8 mouse cellular contexts compared by ENCODE assay signal in genomic region chr2:164910360-164911061, GRCm38 (mm10). TPM values are rescaled to one million over a fixed set of nuclear protein-coding genes. Genes with fewer than 3 reads are reported as not detected.
DNase-seq lines count a peak whose midpoint lies in the region; ATAC-seq lines count a peak whose summit lies in the region.

No protein-coding gene starts in this region.

- peak overlapping the region; percentile 100 for H3K27ac ChIP-seq in hindbrain, embryonic 15.5 days (replicated peaks)
- H3K27ac ChIP-seq in midbrain, embryonic 13.5 days, result peak overlapping the region; percentile 99

- DNase-seq in adrenal gland, postnatal 36 days, result peak; percentile 37 to 51
- DNase-seq in adrenal gland, adult 2 months, result no peak
- DNase-seq in right cerebral cortex, postnatal 4 days, result peak; percentile 32
- DNase-seq in right cerebral cortex, postnatal 25 days, result no peak
- no peak for DNase-seq in thymus, postnatal 4 days
- DNase-seq in adrenal gland, adult (ENCODE audit: inconsistent age in 2 of 2, low spot score in 1 of 2), result no peak

- H3K4me2 ChIP-seq in hindbrain, embryonic 15.5 days, result peak overlapping the region; percentile 93
- H3K4me2 ChIP-seq in midbrain, embryonic 13.5 days (replicated peaks), result peak overlapping the region; percentile 88

- no peaks in the 10 kb centered on the region for H3K27me3 ChIP-seq in hindbrain, embryonic 15.5 days
- H3K27me3 ChIP-seq in midbrain, embryonic 13.5 days, result no peaks in the 10 kb centered on the region

- ATAC-seq in hindbrain, embryonic 15.5 days (ENCODE audit: low FRiP score, low read depth), result no peak; the same call in 1 of the 2 replicates
- peak; percentile 13 for ATAC-seq in midbrain, embryonic 13.5 days

- H3K36me3 ChIP-seq in hindbrain, embryonic 15.5 days, result peaks cover 36% of the 10 kb centered on the region
- H3K36me3 ChIP-seq in midbrain, embryonic 13.5 days, result peaks cover 44% of the 10 kb centered on the region

- H3K4me3 ChIP-seq in hindbrain, embryonic 15.5 days, result peak overlapping the region; percentile 91
- peak overlapping the region; percentile 87 for H3K4me3 ChIP-seq in midbrain, embryonic 13.5 days (replicated peaks)

- H3K9ac ChIP-seq in hindbrain, embryonic 15.5 days, result peak overlapping the region; percentile 91
- peak overlapping the region; percentile 88 for H3K9ac ChIP-seq in midbrain, embryonic 13.5 days (replicated peaks)

- no peaks in the 10 kb centered on the region for H3K9me3 ChIP-seq in hindbrain, embryonic 15.5 days
- H3K9me3 ChIP-seq in midbrain, embryonic 13.5 days, result peaks cover 11% of the 10 kb centered on the region

- peaks cover 24% of the 10 kb centered on the region for H3K4me1 ChIP-seq in hindbrain, embryonic 15.5 days (replicated peaks)
- peaks cover 28% of the 10 kb centered on the region for H3K4me1 ChIP-seq in midbrain, embryonic 13.5 days (replicated peaks)

- WGBS in hindbrain, embryonic 15.5 days, result 6% methylated on average over 37 of the region's 37 CpGs
- 6% methylated on average over 37 of the region's 37 CpGs for WGBS in midbrain, embryonic 13.5 days

RNA-seq across cellular contexts. Expression of gene Zfp335, which starts 1.0 kb away (rescaled TPM):
- total RNA-seq in adrenal gland, postnatal 36 days (2021), result 10 to 100 TPM; 14.8 to 18.3 TPM
- total RNA-seq in adrenal gland, adult 2 months (2021), result 10 to 100 TPM; 16.7 to 21.9 TPM
- 37.4 TPM in 2 replicates for polyA plus RNA-seq in adrenal gland, adult 2 months (2012; rRNA removed)
- 13.7 and 18.3 TPM in 2 replicates for polyA plus RNA-seq in hindbrain, embryonic 15.5 days (2015; fragmentation: Nextera tagmentation; extraction: Ambion mirVana)
- polyA plus RNA-seq in midbrain, embryonic 13.5 days (2015; fragmentation: Nextera tagmentation; extraction: Ambion mirVana), result 13.5 and 15.1 TPM in 2 replicates

RNA-seq across cellular contexts. Expression of gene Mmp9, which starts 30.1 kb away (rescaled TPM):
- total RNA-seq in adrenal gland, postnatal 36 days (2021), result under 1 TPM; 0.56 to 0.60 TPM
- 1 to 10 TPM; 1.4 to 2.1 TPM for total RNA-seq in adrenal gland, adult 2 months (2021)
- 1.6 and 3.4 TPM in 2 replicates for polyA plus RNA-seq in adrenal gland, adult 2 months (2012; rRNA removed)
- polyA plus RNA-seq in hindbrain, embryonic 15.5 days (2015; fragmentation: Nextera tagmentation; extraction: Ambion mirVana), result 27.0 and 37.2 TPM in 2 replicates
- 17.2 and 19.5 TPM in 2 replicates for polyA plus RNA-seq in midbrain, embryonic 13.5 days (2015; fragmentation: Nextera tagmentation; extraction: Ambion mirVana)

RNA-seq across cellular contexts. Expression of gene Pcif1, which starts 31.4 kb away (rescaled TPM):
- 10 to 100 TPM; 45.4 to 53.9 TPM for total RNA-seq in adrenal gland, postnatal 36 days (2021)
- total RNA-seq in adrenal gland, adult 2 months (2021), result 10 to 100 TPM; 45.1 to 51.6 TPM
- polyA plus RNA-seq in adrenal gland, adult 2 months (2012; rRNA removed), result 66.3 and 67.2 TPM in 2 replicates
- polyA plus RNA-seq in hindbrain, embryonic 15.5 days (2015; fragmentation: Nextera tagmentation; extraction: Ambion mirVana), result 78.5 and 81.7 TPM in 2 replicates
- 98.1 and 108 TPM in 2 replicates for polyA plus RNA-seq in midbrain, embryonic 13.5 days (2015; fragmentation: Nextera tagmentation; extraction: Ambion mirVana)

RNA-seq across cellular contexts. Expression of gene Slc12a5, which starts 50.1 kb away (rescaled TPM):
- total RNA-seq in adrenal gland, postnatal 36 days (2021), result 1 to 10 TPM; 4.3 to 7.9 TPM
- 1 to 10 TPM; 3.5 to 5.4 TPM for total RNA-seq in adrenal gland, adult 2 months (2021)
- polyA plus RNA-seq in adrenal gland, adult 2 months (2012; rRNA removed), result 21.4 and 27.6 TPM in 2 replicates
- 55.2 and 60.5 TPM in 2 replicates for polyA plus RNA-seq in hindbrain, embryonic 15.5 days (2015; fragmentation: Nextera tagmentation; extraction: Ambion mirVana)
- 19.7 and 20.2 TPM in 2 replicates for polyA plus RNA-seq in midbrain, embryonic 13.5 days (2015; fragmentation: Nextera tagmentation; extraction: Ambion mirVana)

RNA-seq across cellular contexts. Expression of gene Pltp, which starts 53.0 kb away (rescaled TPM):
- 10 to 100 TPM; 21.1 to 34.7 TPM for total RNA-seq in adrenal gland, postnatal 36 days (2021)
- total RNA-seq in adrenal gland, adult 2 months (2021), result 10 to 100 TPM; 21.1 to 36.6 TPM
- polyA plus RNA-seq in adrenal gland, adult 2 months (2012; rRNA removed), result 63.9 and 72.0 TPM in 2 replicates
- 123 and 129 TPM in 2 replicates for polyA plus RNA-seq in hindbrain, embryonic 15.5 days (2015; fragmentation: Nextera tagmentation; extraction: Ambion mirVana)
- 69.1 and 96.1 TPM in 2 replicates for polyA plus RNA-seq in midbrain, embryonic 13.5 days (2015; fragmentation: Nextera tagmentation; extraction: Ambion mirVana)

Comparison
In these comparisons a context has a peak if more than half of its experiments do, and no peak if none do; other contexts are left out.
1. DNase-seq: peak in adrenal gland, postnatal 36 days (2 of 2) and right cerebral cortex, postnatal 4 days (single experiment); none in adrenal gland, adult 2 months (single experiment), right cerebral cortex, postnatal 25 days (single experiment), thymus, postnatal 4 days (single experiment) and adrenal gland, adult (0 of 2).